19 mouse cellular contexts compared by ENCODE assay signal in genomic region chr11:11944082-11944349, GRCm38 (mm10). TPM values are rescaled to one million over a fixed set of nuclear protein-coding genes. Genes with fewer than 3 reads are reported as not detected.
DNase-seq lines count a peak whose midpoint lies in the region; ATAC-seq and TF ChIP-seq lines count a peak whose summit lies in the region.
"Had no signal": no experiment of that assay in that cellular context is flagged by ENCODE, and none has a peak within 500 bp of the region (broad histone marks: within the 10 kb centered on the region; RNA-seq: fewer than 3 reads in every experiment).

No protein-coding gene starts in this region.

- no peak overlapping the region for H3K9ac ChIP-seq in heart, embryonic 15.5 days
- peak overlapping the region; percentile 60 for H3K9ac ChIP-seq in CH12.LX (ENCODE audit: insufficient read depth, low read depth)
- no peak overlapping the region for H3K9ac ChIP-seq in limb, embryonic 15.5 days
- no peak overlapping the region for H3K9ac ChIP-seq in intestine, embryonic 15.5 days
- H3K9ac ChIP-seq: forebrain, embryonic 15.5 days; hindbrain, embryonic 13.5 days had no signal

- in situ Hi-C loops in CH12.LX (cut with MboI; ENCODE audit: low pct_ligation_motif_present, low pct_unique_long_range_greater_than_20kb, low sequenced_read_pairs), result loop anchor here (10.0 kb wide), 1 partner anchor 399 kb away; no protein-coding TSS in a partner anchor

- TF ChIP-seq CTCF in CH12.LX (conservative IDR thresholded peaks at IDR 0.05 in 1 of 2, IDR thresholded peaks at IDR 0.05 in 1 of 2; ENCODE audit: low read depth in 2 of 2, low read length in 2 of 2), result no peak

- no peak for ATAC-seq in heart, embryonic 15.5 days (replicated peaks; ENCODE audit: insufficient number of reproducible peaks, insufficient read depth, low FRiP score, low read depth)
- no peak for ATAC-seq in limb, embryonic 15.5 days (ENCODE audit: insufficient number of reproducible peaks, low FRiP score, low TSS enrichment, low read depth)
- no peak for ATAC-seq in intestine, embryonic 15.5 days
- ATAC-seq: forebrain, embryonic 15.5 days; hindbrain, postnatal 0 days had no signal

- H3K79me2 ChIP-seq in CH12.LX (replicated peaks; ENCODE audit: control insufficient read depth, extremely low read depth, insufficient read depth, poor library complexity, severe bottlenecking), result peaks cover 3% of the 10 kb centered on the region; the same call in 1 of the 2 replicates

- TF ChIP-seq RAD21 in CH12.LX (IDR thresholded peaks at IDR 0.05; ENCODE audit: low read depth, low read length), result no peak

- H3K9me3 ChIP-seq in heart, embryonic 10.5 days, result no peaks in the 10 kb centered on the region
- no peaks in the 10 kb centered on the region for H3K9me3 ChIP-seq in heart, embryonic 15.5 days (replicated peaks)
- H3K9me3 ChIP-seq in CH12.LX (replicated peaks; ENCODE audit: low read length), result no peaks in the 10 kb centered on the region
- no peaks in the 10 kb centered on the region for H3K9me3 ChIP-seq in limb, embryonic 15.5 days
- no peaks in the 10 kb centered on the region for H3K9me3 ChIP-seq in intestine, embryonic 15.5 days
- H3K9me3 ChIP-seq: forebrain, embryonic 15.5 days; hindbrain, embryonic 13.5 days had no signal

- dilution Hi-C loops in CH12.LX (cut with MboI; ENCODE audit: extremely low pct_ligation_motif_present, extremely low pct_unique_long_range_greater_than_20kb, low sequenced_read_pairs), result no loop called here

- H3K4me2 ChIP-seq in heart, embryonic 15.5 days, result no peak overlapping the region
- H3K4me2 ChIP-seq in CH12.LX (ENCODE audit: insufficient read depth, low read depth, poor library complexity, severe bottlenecking), result peak overlapping the region; percentile 56
- no peak overlapping the region for H3K4me2 ChIP-seq in limb, embryonic 15.5 days
- H3K4me2 ChIP-seq in intestine, embryonic 15.5 days (replicated peaks), result no peak overlapping the region
- H3K4me2 ChIP-seq: forebrain, embryonic 15.5 days; hindbrain, embryonic 13.5 days had no signal

- H3K27ac ChIP-seq in heart, embryonic 10.5 days, result no peak overlapping the region
- H3K27ac ChIP-seq in heart, embryonic 15.5 days, result peak overlapping the region; percentile 42; the same call in 1 of the 2 replicates
- H3K27ac ChIP-seq in CH12.LX (ENCODE audit: insufficient read depth, low read depth), result peak overlapping the region; percentile 96
- peak overlapping the region; percentile 35; the same call in 1 of the 2 replicates for H3K27ac ChIP-seq in limb, embryonic 15.5 days
- no peak overlapping the region for H3K27ac ChIP-seq in intestine, embryonic 15.5 days
- H3K27ac ChIP-seq: forebrain, embryonic 15.5 days; hindbrain, embryonic 13.5 days; hindbrain, postnatal 0 days had no signal

- peak; percentile 35 for DNase-seq in heart, adult 11 months
- no peak for DNase-seq in heart, embryonic 10.5 days (ENCODE audit: low spot score)
- DNase-seq in heart, postnatal 36 days, result no peak
- no peak for DNase-seq in CH12.LX (ENCODE audit: extremely low read depth)
- DNase-seq: adrenal gland, adult 2 months; adrenal gland, postnatal 25 days; cerebellum, adult 18-20 months; cerebellum, adult 9-11 months; cerebellum, postnatal 36 days; gastrocnemius, postnatal 36 days; heart, adult 18-20 months; kidney, adult 18-20 months had no signal

- TF ChIP-seq POLR2A in CH12.LX (IDR thresholded peaks at IDR 0.05; ENCODE audit: low read depth, low read length), result no peak

- H3K4me3 ChIP-seq in heart, embryonic 10.5 days, result no peak overlapping the region
- H3K4me3 ChIP-seq in heart, embryonic 15.5 days, result no peak overlapping the region
- peak overlapping the region in 2 of 3 experiments; percentile 36 to 52 for H3K4me3 ChIP-seq in CH12.LX (replicated peaks in 1 of 3; ENCODE audit: low read depth in 2 of 3, low read length in 2 of 3, poor library complexity in 1 of 3)
- no peak overlapping the region for H3K4me3 ChIP-seq in limb, embryonic 15.5 days
- no peak overlapping the region for H3K4me3 ChIP-seq in intestine, embryonic 15.5 days (replicated peaks)
- H3K4me3 ChIP-seq: forebrain, embryonic 15.5 days; hindbrain, embryonic 13.5 days had no signal

- peaks cover 21% of the 10 kb centered on the region for H3K4me1 ChIP-seq in heart, embryonic 10.5 days
- peaks cover 33% of the 10 kb centered on the region for H3K4me1 ChIP-seq in heart, embryonic 15.5 days (replicated peaks)
- H3K4me1 ChIP-seq in CH12.LX (ENCODE audit: control insufficient read depth in 1 of 2, insufficient read depth in 2 of 2), result peaks cover 42 to 96% of the 10 kb centered on the region in 2 experiments
- peaks cover 20% of the 10 kb centered on the region for H3K4me1 ChIP-seq in limb, embryonic 15.5 days
- peaks cover 18% of the 10 kb centered on the region for H3K4me1 ChIP-seq in intestine, embryonic 15.5 days (replicated peaks)
- H3K4me1 ChIP-seq: forebrain, embryonic 15.5 days had no signal

- H3K36me3 ChIP-seq in heart, embryonic 10.5 days, result peaks cover 85% of the 10 kb centered on the region
- H3K36me3 ChIP-seq in heart, embryonic 15.5 days, result peaks cover 53% of the 10 kb centered on the region
- peaks cover 15 to 65% of the 10 kb centered on the region in 2 experiments for H3K36me3 ChIP-seq in CH12.LX (replicated peaks in 1 of 2; ENCODE audit: control insufficient read depth in 1 of 2, insufficient read depth in 1 of 2, low read length in 1 of 2)
- peaks cover 36% of the 10 kb centered on the region for H3K36me3 ChIP-seq in limb, embryonic 15.5 days
- H3K36me3 ChIP-seq in intestine, embryonic 15.5 days, result peaks cover 2% of the 10 kb centered on the region; the same call in 1 of the 2 replicates
- H3K36me3 ChIP-seq: forebrain, embryonic 15.5 days had no signal

- TF ChIP-seq EP300 in CH12.LX (IDR thresholded peaks at IDR 0.05; ENCODE audit: low read length), result peak; percentile 9; the same call in 1 of the 2 replicates

- intact Hi-C loops in heart, postnatal 36 days (cut with DNase I), result no loop called here

- H3K27me3 ChIP-seq in heart, embryonic 10.5 days (ENCODE audit: insufficient read depth, poor library complexity, severe bottlenecking), result no peaks in the 10 kb centered on the region
- no peaks in the 10 kb centered on the region for H3K27me3 ChIP-seq in heart, embryonic 15.5 days
- H3K27me3 ChIP-seq in CH12.LX (replicated peaks), result no peaks in the 10 kb centered on the region
- H3K27me3 ChIP-seq in limb, embryonic 15.5 days, result no peaks in the 10 kb centered on the region
- H3K27me3 ChIP-seq in intestine, embryonic 15.5 days (replicated peaks), result no peaks in the 10 kb centered on the region
- H3K27me3 ChIP-seq: forebrain, embryonic 15.5 days; hindbrain, embryonic 13.5 days had no signal

TF ChIP-seq in CH12.LX, 34 proteins besides CTCF, POLR2A, EP300 and RAD21:
- TF ChIP-seq CHD1 (IDR thresholded peaks at IDR 0.05; ENCODE audit: low read depth, low read length) (peak; percentile 87; the same call in 1 of the 2 replicates), MXI1 (IDR thresholded peaks at IDR 0.05; ENCODE audit: low read depth, low read length) (peak; percentile 52; the same call in 1 of the 2 replicates), MAFK (IDR thresholded peaks at IDR 0.05; ENCODE audit: insufficient replicate concordance, low read length) (no peak; the same call in 1 of the 2 replicates), ETS1 (conservative IDR thresholded peaks at IDR 0.05; ENCODE audit: low read depth, low read length) (peak; percentile 32), SIN3A (IDR thresholded peaks at IDR 0.05; ENCODE audit: low read length) (peak; percentile 38; the same call in 1 of the 2 replicates), E2F4 (IDR thresholded peaks at IDR 0.05; ENCODE audit: insufficient replicate concordance, low read depth, low read length) (0 out of 2 replicates have a peak, but pooled peaks have one; percentile 52), MAX (IDR thresholded peaks at IDR 0.05; ENCODE audit: low read length) (no peak; the same call in 1 of the 2 replicates), ZKSCAN1 (IDR thresholded peaks at IDR 0.05; ENCODE audit: borderline replicate concordance, low read depth, low read length) (0 out of 2 replicates have a peak, but pooled peaks have one; percentile 11), MAZ (IDR thresholded peaks at IDR 0.05; ENCODE audit: low read depth, low read length) (0 out of 2 replicates have a peak, but pooled peaks have one; percentile 56), KAT2A (IDR thresholded peaks at IDR 0.05; ENCODE audit: insufficient replicate concordance, low read length) (no peak), UBTF (IDR thresholded peaks at IDR 0.05; ENCODE audit: low read depth, low read length) (no peak), BHLHE40 (IDR thresholded peaks at IDR 0.05; ENCODE audit: low read depth, low read length) (0 out of 2 replicates have a peak, but pooled peaks have one; percentile 13)

RNA-seq across cellular contexts. Expression of gene Ddc, which starts 46.1 kb away (rescaled TPM):
- polyA plus RNA-seq in heart, embryonic 10.5 days (2016; fragmentation: Nextera tagmentation; extraction: Ambion mirVana), result 34.5 and 42.8 TPM in 2 replicates
- polyA plus RNA-seq in heart, embryonic 15.5 days (2015; fragmentation: Nextera tagmentation; extraction: Ambion mirVana), result 92.1 and 115 TPM in 2 replicates
- 1 to 10 TPM; 2.1 to 2.4 TPM for total RNA-seq in heart, postnatal 36 days (2021)
- total RNA-seq in CH12.LX (2012; rRNA removed) (not detected in 2 replicates), CH12.LX (2014; rRNA removed) (0.17 and 0.19 TPM in 2 replicates)
- polyA plus RNA-seq in CH12.LX (2012; ENCODE audit: insufficient read length, low read depth), result 0.12 and 0.33 TPM in 2 replicates
- 17.6 and 35.9 TPM in 2 replicates for polyA plus RNA-seq in limb, embryonic 15.5 days (2015; fragmentation: Nextera tagmentation; extraction: Ambion mirVana)
- polyA plus RNA-seq in intestine, embryonic 15.5 days (2015; fragmentation: Nextera tagmentation; extraction: Ambion mirVana), result 46.3 and 52.2 TPM in 2 replicates
- total RNA-seq: hematopoietic stem cell, adult 5-6 weeks had no signal

Comparison
In these comparisons a context has a peak if more than half of its experiments do, and no peak if none do; other contexts are left out.
1. H3K27ac ChIP-seq: peak in heart, embryonic 15.5 days (single experiment), CH12.LX (single experiment) and limb, embryonic 15.5 days (single experiment); none in heart, embryonic 10.5 days (single experiment) and intestine, embryonic 15.5 days (single experiment).
2. H3K4me3 ChIP-seq: peak in CH12.LX (2 of 3); none in heart, embryonic 10.5 days (single experiment), heart, embryonic 15.5 days (single experiment), limb, embryonic 15.5 days (single experiment) and intestine, embryonic 15.5 days (single experiment).
3. RNA of gene Ddc, which starts 46.1 kb away (polyA plus RNA-seq): 92.1 to 115 TPM in heart, embryonic 15.5 days, 46.3 to 52.2 TPM in intestine, embryonic 15.5 days, 34.5 to 42.8 TPM in heart, embryonic 10.5 days and 17.6 to 35.9 TPM in limb, embryonic 15.5 days; 0.12 to 0.33 TPM in CH12.LX; every median in the first group is over 10 times any median in the second.